Mouse (Mus musculus) cerebral cortex, adult 2 months (tissue): Measurements from ENCODE around the gene Smarcal1.

Source experiments
- WGBS: fragments of 180-500 bp; shearing (Covaris S2); methylation state at CpG from one replicate; pipeline ENCODE4 v1.1.7; 2018; 5-methylcytosine and 5-hydroxymethylcytosine counted together

The Smarcal1 gene

GRCm38 (mm10) chr1:72582947-72583731 lies at the start of gene Smarcal1:
Gene Smarcal1 (plus strand): TSS chr1:72583251.
- WGBS = under 1% methylated on average over 25 of the region's 25 CpGs

GRCm38 (mm10) chr1:72535725-72536571 lies 47.1 kb upstream of the Smarcal1 start:
- WGBS = under 1% methylated on average over 36 of the region's 36 CpGs

- WGBS = under 1% methylated on average over 41 of the region's 41 CpGs
Observed at GRCm38 (mm10) chr1:72536611-72537351, 46.3 kb upstream of the Smarcal1 start, which contains the start of gene March4. Gene March4 (minus strand): TSS chr1:72536930.

- 47% methylated on average over 5 of the region's 5 CpGs for WGBS
Observed at GRCm38 (mm10) chr1:72538266-72538665, 44.8 kb upstream of the Smarcal1 start.

- 78% methylated on average over 2 of the region's 2 CpGs for WGBS
Observed at GRCm38 (mm10) chr1:72550317-72550716, 32.7 kb upstream of the Smarcal1 start.

- 94% methylated on average over 3 of the region's 3 CpGs for WGBS
Observed at GRCm38 (mm10) chr1:72556471-72556870, 26.6 kb upstream of the Smarcal1 start.

- WGBS = 58% methylated on average over 2 of the region's 2 CpGs
Observed at GRCm38 (mm10) chr1:72558625-72559024, 24.4 kb upstream of the Smarcal1 start.

GRCm38 (mm10) chr1:72564334-72564962 lies 18.6 kb upstream of the Smarcal1 start:
- WGBS = 77% methylated on average over 6 of the region's 6 CpGs

- WGBS = 36% methylated on average over 9 of the region's 9 CpGs
Observed at GRCm38 (mm10) chr1:72567056-72567455, 16.0 kb upstream of the Smarcal1 start.

GRCm38 (mm10) chr1:72568725-72569124 lies 14.3 kb upstream of the Smarcal1 start:
- WGBS = 92% methylated on average over 8 of the region's 8 CpGs

GRCm38 (mm10) chr1:72574047-72574446 lies 9.0 kb upstream of the Smarcal1 start:
- 70% methylated on average over 7 of the region's 7 CpGs for WGBS

GRCm38 (mm10) chr1:72574608-72575007 lies 8.4 kb upstream of the Smarcal1 start:
- 74% methylated on average over 7 of the region's 7 CpGs for WGBS

- 55% methylated on average over 4 of the region's 4 CpGs for WGBS
Observed at GRCm38 (mm10) chr1:72575121-72575520, 7.9 kb upstream of the Smarcal1 start.

- 31% methylated on average over 12 of the region's 12 CpGs for WGBS
Observed at GRCm38 (mm10) chr1:72577481-72577922, 5.5 kb upstream of the Smarcal1 start.

GRCm38 (mm10) chr1:72578351-72578750 lies 4.7 kb upstream of the Smarcal1 start:
- WGBS = 29% methylated on average over 15 of the region's 15 CpGs

- 14% methylated on average over 4 of the region's 4 CpGs for WGBS
Observed at GRCm38 (mm10) chr1:72578806-72579205, 4.2 kb upstream of the Smarcal1 start.

GRCm38 (mm10) chr1:72583906-72584305 lies 855 bp downstream of the Smarcal1 start:
- 57% methylated on average over 4 of the region's 4 CpGs for WGBS

GRCm38 (mm10) chr1:72585971-72586875 lies 3.2 kb downstream of the Smarcal1 start:
- 69% methylated on average over 17 of the region's 17 CpGs for WGBS

- 94% methylated on average over 15 of the region's 15 CpGs for WGBS
Observed at GRCm38 (mm10) chr1:72587532-72587931, 4.5 kb downstream of the Smarcal1 start.

- 77% methylated on average over 2 of the region's 2 CpGs for WGBS
Observed at GRCm38 (mm10) chr1:72588763-72589162, 5.7 kb downstream of the Smarcal1 start.
